Mouse (Mus musculus) lung, adult 18-20 months (tissue): ENCODE measurements around the gene Rpl18a.

Experiments used
- DNase-seq, 2 experiments: peaks; one replicate each; pipeline ENCODE4 v3.0.0; 2022; ENCODE audit warnings: mixed read lengths in 2 of 2

The Rpl18a gene

DNA sequence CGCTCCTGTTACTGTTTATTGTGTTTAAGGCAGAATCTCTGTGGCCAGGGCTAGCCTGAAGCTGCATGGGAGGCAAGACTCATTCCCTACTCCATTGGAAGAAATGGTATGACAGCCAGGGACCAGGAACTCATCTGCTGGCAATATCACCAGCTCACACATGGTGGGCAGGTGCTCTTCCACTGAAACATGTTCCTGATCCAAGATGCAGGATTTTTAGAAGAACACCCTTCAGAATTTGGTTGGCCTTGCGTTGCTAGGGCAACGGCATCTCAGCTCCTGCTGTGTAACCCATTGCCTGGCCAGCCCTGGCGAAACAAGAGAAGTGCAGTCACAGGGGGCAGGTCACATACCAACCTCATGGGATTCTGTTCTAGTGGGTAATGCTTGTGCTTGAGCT is 17.7 kb downstream of the Rpl18a start:
- DNase-seq, result no peak

DNA sequence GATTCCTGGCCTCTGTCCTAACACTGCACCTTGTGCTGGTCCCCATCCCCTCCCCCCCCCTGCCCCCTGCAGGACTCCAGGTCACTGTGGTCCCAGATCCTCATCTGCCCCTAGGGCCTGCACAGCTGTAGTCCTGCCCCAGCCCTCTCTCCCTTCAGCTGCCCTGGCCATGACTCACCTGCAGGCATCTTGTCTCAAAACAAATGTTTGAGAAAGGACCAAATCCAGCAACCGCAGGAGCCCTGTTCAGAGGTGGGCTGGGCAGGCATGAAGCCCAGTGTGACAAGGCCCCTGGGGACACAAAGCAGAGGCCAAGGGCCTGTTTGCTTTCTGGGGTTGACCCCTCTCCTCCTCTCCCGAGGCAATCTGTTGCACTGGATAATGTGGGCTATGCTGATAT is 19.0 kb downstream of the Rpl18a start:
- no peak for DNase-seq

DNA sequence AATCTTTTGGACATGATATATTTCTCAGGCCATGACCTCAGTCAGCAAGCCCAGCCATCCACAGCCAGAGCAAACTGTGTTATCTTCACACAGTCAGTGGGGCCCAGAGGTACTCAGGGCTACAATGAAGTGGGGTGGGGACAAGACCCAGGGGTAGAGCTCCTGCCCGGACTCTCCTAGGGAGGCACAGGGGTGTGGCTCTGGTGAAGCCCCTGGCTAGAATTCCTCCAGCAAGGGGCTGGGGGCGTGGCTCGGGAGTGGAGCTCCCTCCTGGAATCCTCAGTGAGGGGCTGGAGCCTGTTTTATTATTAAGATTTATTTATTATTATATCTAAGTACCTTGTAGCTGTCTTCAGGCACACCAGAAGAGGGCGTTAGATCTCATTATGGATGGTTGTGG is 20.8 kb downstream of the Rpl18a start:
- no peak for DNase-seq

DNA sequence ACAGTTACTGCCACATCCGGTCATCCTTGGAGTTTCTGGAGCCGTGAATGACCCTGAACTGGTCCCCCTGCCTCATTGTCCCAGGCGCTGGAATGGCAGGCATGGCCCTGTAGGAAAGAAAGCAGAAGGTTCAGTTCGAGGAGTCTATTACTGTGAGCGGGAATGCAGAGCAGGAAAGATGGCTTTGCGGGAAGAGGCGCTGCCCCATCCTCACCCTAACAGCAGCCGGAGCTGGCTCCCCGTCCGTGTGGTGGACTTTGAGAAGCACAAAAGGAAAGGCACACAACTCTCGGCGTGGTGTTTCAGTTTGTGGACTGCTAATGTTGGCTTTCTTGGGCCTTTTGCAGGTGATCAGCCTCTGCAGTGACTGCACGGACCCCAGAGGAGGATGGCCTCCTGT is 22.8 kb downstream of the Rpl18a start:
- DNase-seq, result no peak

DNA sequence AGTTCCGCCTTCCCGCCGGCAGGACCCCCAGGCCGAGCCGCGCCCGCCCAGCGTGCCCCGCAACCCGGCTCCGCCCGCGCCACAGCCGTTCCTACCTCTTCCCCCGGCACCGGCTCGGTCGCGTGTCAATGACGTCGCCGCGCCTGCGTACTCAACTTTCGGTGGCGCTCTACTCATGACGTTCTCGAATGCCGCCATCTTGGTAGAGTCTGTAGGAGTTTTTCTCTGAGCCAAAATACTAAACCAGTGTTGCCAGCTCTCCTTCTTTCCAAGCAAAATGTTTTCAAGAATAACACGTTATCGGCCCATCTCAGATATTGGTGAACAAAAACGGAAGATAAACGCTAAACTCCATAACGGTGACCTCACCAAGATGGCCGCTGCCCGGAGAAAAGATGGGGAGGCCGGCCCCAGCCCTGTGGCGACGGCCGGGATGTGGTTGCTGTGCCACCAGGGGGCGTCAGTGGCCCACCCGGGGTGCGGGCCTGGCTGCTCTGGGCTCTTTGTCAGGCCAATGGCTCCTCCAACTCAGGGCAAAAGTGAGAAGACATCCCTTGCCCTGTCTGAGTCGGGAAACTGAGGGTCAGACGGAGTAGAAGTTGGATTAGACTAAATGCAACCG is 23.7 kb downstream of the Rpl18a start, which contains the start of gene Ccdc124:
TSS of gene Ccdc124 (minus strand) at position 572 of the 622 bp plus-strand sequence.
- peak; percentile 95 to 96 for DNase-seq

DNA sequence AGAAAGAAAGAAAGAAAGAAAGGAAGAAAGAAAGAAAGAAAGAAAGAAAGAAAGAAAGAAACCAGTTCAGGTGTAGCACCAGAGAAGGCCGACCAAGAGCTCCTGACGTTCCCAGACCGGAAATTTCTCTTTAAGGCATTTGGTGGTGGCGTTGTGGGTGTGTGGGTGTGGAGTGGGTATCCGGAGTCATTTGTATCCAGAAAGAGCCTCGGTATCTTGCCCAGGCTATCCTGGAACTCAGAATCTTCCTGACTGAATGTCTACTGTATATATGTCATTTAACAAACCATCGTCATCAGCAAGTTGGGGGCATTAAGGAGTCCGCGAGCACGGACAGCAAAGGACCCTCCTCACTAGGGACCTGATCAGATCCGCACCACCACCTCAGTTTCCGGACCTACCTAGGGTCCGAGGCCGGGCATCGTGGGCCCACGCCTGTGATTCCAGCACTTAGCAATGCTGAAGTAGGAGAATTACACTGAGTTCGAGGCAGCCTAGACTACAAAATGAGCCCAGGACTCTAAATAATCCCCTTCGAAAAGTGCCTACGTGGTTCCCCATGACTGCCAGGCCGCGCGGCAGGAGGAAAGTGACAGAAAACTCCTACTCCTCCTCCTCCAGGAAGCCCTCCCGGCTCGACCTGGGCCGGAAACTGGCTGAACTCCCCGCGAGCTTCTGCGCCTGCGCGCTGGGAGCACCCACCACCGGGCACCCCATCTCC is 24.4 kb downstream of the Rpl18a start:
- DNase-seq, result no peak

DNA sequence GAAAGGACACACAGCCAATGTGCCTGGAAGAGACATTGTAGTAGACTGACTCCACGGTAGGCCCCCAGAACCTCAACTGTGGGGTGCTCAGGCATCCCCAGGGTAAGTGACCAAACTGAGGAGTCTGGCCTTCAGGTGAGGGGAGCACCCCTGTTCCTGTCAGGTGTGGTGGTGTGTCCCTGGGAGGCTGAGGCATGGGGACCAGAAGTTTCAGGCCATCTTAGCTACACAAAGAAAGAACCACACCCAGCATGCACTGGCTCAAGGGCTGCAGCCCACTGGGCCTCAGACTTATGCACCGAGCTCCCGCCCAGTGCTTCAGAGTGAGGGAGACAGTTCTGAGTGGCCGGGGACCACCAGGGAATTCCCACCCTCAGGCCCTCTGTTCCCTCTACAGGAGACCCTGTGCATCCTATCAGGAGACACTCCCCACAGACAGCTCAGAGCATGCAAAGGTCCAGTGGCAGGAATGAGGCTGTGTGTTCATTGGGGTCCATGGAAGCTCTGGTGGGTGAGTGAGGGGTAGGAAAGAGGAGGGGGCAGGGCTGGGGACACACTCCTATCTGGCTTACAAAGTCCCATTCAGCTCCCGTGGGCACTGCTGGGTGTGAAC is 25.9 kb downstream of the Rpl18a start:
- no peak for DNase-seq

DNA sequence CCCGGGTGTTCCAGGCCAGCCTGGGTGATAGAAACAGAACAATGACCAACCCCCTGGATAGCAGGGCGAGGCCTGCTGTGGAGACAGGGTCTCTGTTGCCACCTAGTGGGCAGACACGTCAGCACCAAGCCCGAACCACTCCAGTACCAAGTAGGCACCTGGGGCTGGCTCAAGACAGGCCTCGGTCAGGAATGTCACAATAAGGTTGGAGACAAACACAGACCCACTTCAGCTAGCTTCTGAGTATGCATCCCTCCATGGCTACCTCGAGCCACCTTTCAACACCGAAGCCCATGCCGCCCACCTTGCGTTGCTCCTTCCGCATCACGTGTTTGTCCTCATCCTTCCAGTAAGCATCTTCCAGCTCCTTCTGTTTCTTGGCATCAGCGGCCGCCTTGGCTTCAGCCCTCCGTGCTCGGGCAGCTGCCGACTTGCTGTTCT is 27.6 kb downstream of the Rpl18a start:
- DNase-seq, result peak; percentile 80 to 84

DNA sequence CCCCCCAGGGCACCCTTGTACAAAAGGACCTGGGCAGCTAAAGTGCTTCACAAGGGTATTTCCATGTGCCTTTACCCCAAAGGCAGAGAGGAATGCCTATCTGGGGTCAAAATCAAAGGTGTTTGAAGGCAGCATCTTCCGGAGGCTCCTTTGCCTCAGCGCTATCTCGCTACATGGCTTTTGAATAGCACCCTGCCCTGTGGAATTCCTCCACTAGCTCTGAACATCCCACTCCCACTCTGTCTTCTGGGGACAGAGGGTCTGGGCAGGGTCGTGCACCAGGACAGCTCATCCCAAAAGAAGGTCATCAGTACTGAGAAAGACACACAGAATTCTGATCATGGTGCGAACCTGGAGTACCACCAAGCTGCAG is 28.0 kb downstream of the Rpl18a start:
- no peak for DNase-seq

DNA sequence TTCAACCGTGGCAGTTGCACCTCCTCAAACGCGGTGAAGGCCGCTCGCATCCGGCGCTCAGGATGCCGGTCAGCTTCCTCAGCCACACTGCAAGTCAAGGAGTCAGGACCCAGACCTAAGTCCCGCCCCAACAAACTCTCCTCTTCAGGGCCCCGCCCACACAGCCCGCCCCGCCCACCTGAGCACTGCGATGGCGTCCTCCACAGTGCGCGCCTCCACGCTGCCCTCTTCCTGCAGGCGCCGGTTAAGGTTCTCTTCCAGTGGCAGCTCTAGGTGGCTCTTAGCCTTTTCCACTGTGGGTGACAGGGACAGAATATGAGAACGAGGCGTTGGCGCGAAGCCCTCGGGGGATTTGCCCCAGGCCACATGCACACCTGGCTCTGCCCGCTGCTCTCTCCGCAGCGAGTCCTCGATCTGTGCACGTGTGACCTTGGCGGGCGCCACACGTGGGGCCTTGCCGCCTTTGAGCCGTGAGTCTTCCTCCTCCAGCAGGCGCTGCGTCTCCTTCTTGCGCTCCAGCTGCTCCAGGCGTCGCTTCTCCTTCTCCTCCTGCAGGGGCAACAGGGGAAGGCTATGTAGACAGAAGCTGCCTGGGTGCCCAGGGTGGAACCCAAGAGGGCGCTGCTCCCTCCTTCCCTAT is 28.5 kb downstream of the Rpl18a start:
- peak; percentile 71 to 73 for DNase-seq

DNA sequence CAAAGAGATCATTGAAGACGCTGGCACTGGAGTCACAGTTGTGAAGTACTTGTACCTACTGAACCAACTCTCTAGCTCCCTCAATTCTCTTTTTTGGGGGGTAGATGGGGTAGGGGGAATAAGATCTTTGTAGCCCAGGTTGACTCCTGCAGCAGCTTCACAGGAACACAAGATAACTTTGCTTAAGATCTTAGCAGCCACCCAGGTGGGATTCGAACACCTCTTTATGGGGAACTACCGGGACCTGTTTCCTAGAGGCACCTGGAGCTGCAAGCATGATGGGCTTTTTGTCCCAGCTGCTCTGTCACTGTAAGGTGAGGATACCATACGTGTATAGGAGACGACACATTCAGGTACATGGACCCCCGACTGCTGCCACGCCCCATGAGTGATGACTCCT is 30.6 kb downstream of the Rpl18a start:
- DNase-seq, result no peak

DNA sequence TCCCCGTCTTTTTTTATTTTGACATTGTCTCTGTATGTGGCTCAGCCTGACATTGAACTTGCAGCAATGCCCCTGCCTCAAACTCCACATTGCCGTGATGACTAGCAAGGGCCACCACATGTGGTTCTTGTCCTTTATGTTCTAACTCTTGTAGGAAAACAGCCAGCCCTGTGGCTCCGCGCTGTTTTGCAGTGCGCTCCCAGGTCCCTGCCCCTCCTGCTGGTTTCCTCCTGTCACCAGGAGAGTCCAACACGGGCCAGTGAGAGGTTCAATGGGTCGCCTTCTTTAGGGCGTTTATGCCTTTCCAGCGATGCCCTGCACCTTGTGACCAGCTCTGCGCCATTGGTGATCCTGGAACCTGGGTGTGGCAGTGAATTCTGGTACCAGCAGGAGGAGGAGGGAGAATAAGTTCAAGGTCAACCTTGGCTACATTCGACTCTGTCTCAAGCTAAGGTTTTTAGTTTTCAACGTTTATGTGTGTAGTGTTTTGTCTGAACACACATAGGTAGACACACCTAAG is 31.2 kb downstream of the Rpl18a start:
- DNase-seq, result no peak

DNA sequence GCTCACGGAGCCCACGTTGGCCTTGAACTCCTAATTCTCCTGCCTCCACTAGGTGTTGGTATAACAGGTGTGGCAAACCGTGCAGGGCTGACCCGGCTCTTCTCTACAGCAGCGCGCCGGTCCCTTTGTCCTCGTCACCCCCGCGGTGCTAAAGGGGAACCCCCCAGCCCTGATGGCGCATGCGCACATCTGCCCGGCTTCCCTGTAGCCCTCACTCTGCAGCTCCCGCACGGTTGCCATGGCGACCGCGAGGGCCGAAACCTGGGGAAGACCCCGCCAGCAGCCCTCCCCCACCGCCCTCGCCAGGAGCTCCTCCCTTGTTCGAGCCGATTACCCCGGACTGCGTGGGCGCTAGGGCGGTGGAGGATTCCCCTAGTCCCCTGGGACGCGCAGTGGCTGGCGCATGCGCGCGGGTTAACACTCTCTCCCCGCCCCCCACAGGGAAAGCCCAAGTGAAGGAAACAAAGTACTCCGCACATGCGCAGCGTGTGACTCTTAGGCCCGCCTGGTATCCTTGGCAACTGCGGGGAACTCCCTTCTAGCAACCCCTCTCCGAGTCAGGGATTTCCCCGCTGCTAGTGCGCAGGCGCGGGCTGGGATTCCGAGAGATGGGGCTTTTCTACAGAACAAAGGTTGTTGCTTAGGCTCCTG is 31.7 kb downstream of the Rpl18a start:
- peak; percentile 99 for DNase-seq

DNA sequence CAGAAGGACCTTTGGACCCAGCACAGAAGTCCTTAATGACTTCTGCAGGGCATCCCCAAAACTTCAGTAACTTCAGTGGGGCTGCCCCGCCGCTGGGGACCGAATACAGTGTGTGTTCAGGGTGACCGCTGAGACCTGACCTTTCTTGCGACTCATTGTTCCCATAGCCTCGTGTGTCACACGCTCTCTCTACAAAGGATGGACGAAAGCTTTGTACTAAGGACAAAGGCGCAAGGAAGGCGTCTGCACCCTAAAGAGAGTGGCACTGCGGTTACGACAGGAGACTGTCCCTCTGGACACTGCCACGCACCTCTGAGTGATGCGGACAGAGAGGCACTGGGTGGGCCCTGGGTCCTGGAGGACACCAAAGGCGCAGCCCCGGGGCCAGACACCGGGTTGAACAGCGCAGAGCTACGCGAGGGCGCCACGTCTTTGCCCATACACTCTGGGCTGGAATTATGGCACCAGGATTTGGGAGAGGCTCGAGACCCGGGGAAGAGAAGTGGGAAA is 32.4 kb downstream of the Rpl18a start:
- no peak for DNase-seq

DNA sequence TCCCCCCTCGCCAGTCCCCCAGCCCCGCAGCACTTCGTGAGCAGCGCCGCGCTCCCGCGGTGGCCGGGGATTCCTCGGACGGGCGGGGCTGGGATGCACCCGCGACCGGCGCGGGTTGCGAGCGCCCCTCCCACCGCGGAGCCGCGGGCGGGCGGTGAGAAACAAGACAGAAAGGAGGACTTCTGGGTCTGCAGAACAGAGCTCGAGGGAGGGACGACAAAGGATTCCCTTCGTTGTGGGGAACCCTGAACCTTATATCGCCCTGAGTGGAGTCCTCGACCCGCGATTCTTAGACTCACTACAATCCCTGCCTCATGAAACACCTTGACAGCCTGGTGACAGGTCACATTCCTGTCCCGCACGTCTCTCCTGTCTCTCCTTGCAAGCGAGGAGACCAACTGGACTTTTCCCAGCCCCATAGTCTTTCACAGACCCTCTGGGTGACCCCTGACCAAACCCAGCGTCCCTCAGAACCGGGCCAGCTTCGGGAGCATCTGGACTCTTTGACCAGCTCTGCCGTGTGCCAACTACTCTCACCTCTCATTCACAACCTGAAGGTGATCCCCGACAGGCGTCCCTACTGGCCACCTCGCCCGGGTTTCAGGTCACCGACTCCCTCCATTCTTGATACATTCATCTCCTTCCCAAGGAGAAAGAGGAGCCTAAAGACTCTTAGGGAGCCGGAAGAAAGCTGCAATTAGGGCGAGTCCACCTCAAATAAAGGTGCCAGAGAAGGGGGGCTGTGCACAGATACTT is 33.1 kb downstream of the Rpl18a start:
- DNase-seq, result no peak

DNA sequence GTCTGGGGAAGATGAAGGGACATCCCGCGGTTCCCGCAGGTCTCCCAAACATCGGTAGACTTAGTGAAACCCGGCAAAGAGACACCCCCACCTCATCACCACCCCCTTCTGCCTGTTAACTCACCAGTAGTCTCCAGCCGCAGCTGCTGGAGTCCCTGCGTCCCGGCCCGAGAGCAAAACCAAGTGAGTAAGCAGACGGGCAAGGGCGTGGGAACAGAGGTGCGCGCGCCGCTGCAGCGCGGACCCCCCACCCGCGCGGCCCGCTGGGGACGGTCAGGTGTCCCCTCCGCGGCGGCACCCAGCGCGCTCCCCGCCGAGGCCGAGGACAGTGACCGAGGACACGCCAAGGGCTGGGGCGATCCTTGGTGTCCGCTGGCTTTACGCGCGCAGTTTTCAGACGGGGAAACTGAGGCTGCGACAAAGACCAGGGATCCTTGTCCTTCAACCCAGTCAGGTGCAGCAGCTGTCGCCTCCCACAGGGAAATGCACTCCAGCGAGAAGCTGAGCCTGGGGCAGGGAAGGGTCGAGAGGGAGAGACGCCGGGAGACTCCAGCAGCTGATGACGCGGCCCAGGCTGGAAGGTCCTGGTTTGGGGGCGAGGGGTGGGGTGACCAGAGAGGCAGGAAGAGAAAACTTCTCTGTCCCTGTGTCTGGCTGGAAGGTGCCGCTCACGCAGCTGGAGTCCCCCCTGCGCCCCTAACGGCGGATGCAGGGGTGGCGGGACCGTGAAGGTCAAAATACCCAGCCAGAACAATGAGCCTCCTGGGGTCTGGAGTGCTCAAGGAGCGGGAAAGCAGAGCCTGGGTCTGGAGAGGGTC is 34.2 kb downstream of the Rpl18a start, which contains the start of gene Kcnn1:
TSS of gene Kcnn1 (minus strand) at position 435 of the 818 bp plus-strand sequence.
- no peak for DNase-seq

DNA sequence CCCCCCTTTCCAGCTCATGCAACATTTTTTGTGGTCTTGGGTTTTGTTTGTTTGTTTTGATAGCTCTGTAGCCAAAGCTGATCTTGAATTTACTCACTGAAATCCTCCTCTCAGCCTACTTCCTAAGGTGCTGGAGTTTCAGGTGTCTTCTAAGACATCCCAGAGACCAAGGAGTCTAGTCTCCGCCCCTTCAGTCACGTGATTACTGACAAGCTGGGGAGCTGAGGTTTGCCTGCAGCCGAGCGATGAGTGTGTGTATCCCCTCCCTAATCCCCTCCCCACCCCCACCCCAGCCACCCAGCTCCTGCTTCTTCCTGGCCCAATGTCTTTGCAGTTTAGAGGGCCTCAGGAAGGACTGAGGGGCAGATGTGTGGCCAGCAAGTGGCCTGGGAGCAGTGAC is 39.7 kb downstream of the Rpl18a start:
- no peak for DNase-seq

DNA sequence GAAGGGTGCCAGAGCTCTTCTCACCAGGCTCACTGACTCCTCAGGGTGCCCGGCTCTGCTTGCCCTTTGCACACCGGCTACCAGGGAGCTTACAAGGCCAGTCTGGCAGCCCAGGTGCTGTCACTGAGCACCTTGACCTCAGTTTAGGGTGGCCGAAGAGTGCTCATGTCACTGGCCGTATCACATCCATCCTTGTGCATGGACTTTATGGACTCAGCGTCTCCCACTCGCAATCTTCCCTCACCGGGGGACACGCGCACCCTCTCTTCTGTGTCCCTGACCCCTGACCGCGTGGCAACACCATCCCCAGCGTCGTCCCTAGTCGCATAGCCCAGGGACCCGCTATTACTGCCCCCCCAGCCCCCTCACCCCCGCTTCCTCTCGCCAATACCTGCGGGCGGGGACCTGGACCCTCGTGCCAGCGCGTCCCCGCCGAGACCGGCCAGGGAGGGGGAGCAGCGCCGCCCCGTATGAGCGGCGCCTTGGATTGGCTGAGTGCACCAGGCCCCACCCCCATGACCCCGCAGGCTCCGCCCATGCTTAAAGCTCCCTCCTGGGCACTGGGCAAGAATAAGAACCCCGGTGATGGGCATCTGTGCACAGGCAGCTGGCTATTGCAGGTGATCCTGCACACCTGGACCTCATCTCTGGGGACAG is 40.5 kb downstream of the Rpl18a start:
- peak; percentile 77 to 78 for DNase-seq

DNA sequence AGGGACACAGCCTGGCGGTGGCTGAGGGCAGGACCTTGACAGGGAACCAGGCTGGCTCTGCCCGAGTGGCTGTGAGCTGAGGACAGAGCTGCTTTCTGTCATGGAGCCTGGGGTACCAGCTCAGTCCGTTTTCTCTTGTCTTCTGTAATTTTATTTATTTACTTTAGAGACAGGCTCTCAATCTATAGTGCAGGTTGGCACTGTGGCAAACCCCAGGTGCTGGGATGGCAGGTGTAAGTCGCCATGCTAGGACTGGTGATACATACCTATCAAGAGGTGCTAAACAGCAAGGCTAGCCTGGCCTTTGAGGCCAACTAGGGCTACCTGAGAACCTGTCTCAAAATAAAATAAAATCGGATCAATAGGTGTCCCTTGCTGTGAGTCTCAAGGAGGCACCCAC is 41.2 kb downstream of the Rpl18a start:
- no peak for DNase-seq

DNA sequence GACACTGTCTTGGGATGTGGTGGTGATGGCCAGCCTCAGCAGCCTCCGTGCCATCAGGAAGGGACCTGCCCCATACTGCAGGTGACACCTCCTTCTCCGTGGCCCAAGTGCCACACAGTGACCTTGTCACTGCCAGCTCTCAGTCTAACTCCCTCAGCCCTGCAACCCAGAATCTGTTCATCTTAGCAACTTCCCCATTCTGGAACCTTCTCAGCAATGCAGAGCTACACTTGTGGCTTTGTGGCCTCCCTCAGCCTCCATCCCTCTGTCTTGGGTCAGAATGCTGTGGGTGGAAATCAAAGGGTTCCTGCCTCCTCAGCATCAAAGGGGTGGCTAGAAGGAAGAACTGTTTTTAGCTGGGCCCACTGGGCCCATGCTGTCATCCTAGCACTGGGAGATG is 43.3 kb downstream of the Rpl18a start:
- DNase-seq, result no peak
